Mouse (Mus musculus): ENCODE results near the gene Gm42906. TPM values are rescaled to one million over a fixed set of nuclear protein-coding genes. Genes with fewer than 3 reads are reported as not detected.
A peak's percentile ranks its signal among the peaks of the same experiment; 100 is the strongest.

The Gm42906 gene
- polyA plus RNA-seq, 1 experiment from 2014 or later, result not detected

- Histone ChIP-seq H3K4me3 (ENCODE audit: control insufficient read depth in 1 of 2, insufficient read depth in 1 of 2, low read depth in 1 of 2, low read length in 2 of 2) (no peak overlapping the region), H3K27ac (replicated peaks in 1 of 2; ENCODE audit: control insufficient read depth in 1 of 2, insufficient read depth in 1 of 2, low read depth in 2 of 2, low read length in 2 of 2) (no peak overlapping the region), H3K36me3 (ENCODE audit: control insufficient read depth, insufficient read depth, low read length) (no peaks in the 10 kb centered on the region), H3K4me1 (ENCODE audit: control insufficient read depth in 2 of 2, insufficient read depth in 2 of 2, low read length in 2 of 2) (peaks cover 14 to 18% of the 10 kb centered on the region in 2 experiments), H3K9me3 (ENCODE audit: control insufficient read depth, low read length) (no peaks in the 10 kb centered on the region), H3K27me3 (ENCODE audit: control insufficient read depth, insufficient read depth, low read length) (no peaks in the 10 kb centered on the region), H3K4me2 (ENCODE audit: low read length) (no peak overlapping the region), H3K9ac (ENCODE audit: low read length) (no peak overlapping the region)
- 83% methylated on average over 5 of the region's 5 CpGs for WGBS
- no peak for ATAC-seq (ENCODE audit: insufficient number of reproducible peaks, insufficient read depth, low FRiP score, low read depth)
Measured at GRCm38 (mm10) chr5:151145807-151146206, 282.2 kb downstream of the Gm42906 start.

DNA sequence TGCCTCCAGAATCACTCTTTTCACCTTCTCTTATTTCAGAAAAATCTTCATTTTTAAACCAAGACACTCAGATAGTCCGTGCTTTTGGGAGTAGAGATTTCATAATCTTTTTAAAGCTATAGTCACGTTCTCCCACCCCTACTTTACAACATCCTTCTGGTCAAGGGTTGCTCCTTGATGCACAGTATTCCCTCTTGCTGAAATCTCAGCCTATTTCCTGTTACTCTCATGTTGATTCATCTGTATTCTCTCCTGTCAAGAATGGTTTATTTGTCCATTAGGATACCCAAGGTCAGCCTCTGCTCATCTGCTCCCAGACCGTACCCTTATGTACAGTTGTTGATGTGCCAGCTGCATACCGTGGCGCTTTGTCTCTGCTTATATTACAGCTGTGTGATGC, 284.0 kb downstream of the Gm42906 start:
- H3K27me3 ChIP-seq (ENCODE audit: control insufficient read depth, insufficient read depth, low read length), result no peaks in the 10 kb centered on the region
- H3K36me3 ChIP-seq (ENCODE audit: control insufficient read depth, insufficient read depth, low read length), result no peaks in the 10 kb centered on the region
- H3K27ac ChIP-seq (replicated peaks in 1 of 2; ENCODE audit: control insufficient read depth in 1 of 2, insufficient read depth in 1 of 2, low read depth in 2 of 2, low read length in 2 of 2), result no peak overlapping the region; a peak in 1 of 4 replicates
- WGBS, result 78% methylated on average over 5 of the region's 5 CpGs
- no peaks in the 10 kb centered on the region for H3K9me3 ChIP-seq (ENCODE audit: control insufficient read depth, low read length)
- no peak for ATAC-seq (ENCODE audit: insufficient number of reproducible peaks, insufficient read depth, low FRiP score, low read depth)
- H3K9ac ChIP-seq (ENCODE audit: low read length), result no peak overlapping the region
- peaks cover 14 to 18% of the 10 kb centered on the region in 2 experiments for H3K4me1 ChIP-seq (ENCODE audit: control insufficient read depth in 2 of 2, insufficient read depth in 2 of 2, low read length in 2 of 2)
- no peak overlapping the region for H3K4me3 ChIP-seq (ENCODE audit: control insufficient read depth in 1 of 2, insufficient read depth in 1 of 2, low read depth in 1 of 2, low read length in 2 of 2)
- no peak overlapping the region for H3K4me2 ChIP-seq (ENCODE audit: low read length)

DNA sequence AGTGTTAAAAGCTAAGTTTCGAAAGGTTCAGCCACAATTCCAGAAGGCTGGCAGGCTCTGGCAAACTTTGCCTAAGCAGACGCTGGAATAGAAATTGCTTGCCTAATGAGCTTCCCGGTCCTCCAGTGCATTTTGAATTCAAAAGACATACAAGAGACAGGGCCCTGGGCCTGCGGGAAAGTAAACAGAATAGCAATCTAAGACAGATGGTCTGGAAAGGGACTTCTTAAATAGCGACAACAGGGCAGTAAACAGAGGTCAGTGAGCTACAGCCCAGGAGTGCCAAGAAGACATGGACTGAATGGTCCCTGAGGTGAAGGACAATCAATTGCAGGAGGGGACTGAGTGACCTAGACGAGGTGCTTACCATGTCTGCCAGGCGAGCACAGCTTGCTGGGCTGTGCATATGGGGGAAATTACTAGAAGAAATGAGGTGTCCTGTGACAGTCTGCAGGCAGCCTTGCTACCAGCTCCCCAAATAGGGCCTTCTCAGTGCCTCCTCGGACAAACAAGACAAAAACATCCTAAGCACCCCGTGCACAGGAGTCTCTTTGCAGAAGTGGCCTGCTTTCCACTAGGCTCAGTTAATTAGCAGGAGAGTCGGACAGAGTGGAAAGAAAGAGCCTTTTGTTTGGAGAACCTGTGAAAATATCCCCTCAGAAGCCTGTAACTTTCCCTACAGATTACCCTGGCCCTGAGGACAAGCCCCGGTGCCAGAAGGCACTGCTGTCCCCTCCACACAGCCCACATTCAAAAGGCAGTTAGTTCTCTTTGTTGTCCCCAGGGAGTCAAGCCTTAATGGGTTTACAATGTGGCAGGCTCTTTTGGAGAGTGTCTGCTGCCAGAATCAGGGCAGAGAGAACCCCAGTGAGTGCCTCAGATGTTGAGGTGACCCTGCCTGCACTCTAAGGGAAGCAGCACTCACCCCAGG, 285.0 kb downstream of the Gm42906 start:
- H3K27me3 ChIP-seq (ENCODE audit: control insufficient read depth, insufficient read depth, low read length), result no peaks in the 10 kb centered on the region
- no peak for ATAC-seq (ENCODE audit: insufficient number of reproducible peaks, insufficient read depth, low FRiP score, low read depth)
- peak overlapping the region; percentile 54; the same call in 1 of the 2 replicates for H3K9ac ChIP-seq (ENCODE audit: low read length)
- no peak overlapping the region for H3K4me2 ChIP-seq (ENCODE audit: low read length)
- no peak overlapping the region for H3K4me3 ChIP-seq (ENCODE audit: control insufficient read depth in 1 of 2, insufficient read depth in 1 of 2, low read depth in 1 of 2, low read length in 2 of 2)
- peaks cover 14 to 18% of the 10 kb centered on the region in 2 experiments for H3K4me1 ChIP-seq (ENCODE audit: control insufficient read depth in 2 of 2, insufficient read depth in 2 of 2, low read length in 2 of 2)
- 30% methylated on average over 11 of the region's 11 CpGs for WGBS
- no peaks in the 10 kb centered on the region for H3K36me3 ChIP-seq (ENCODE audit: control insufficient read depth, insufficient read depth, low read length)
- peak overlapping the region; percentile 49 to 74 for H3K27ac ChIP-seq (replicated peaks in 1 of 2; ENCODE audit: control insufficient read depth in 1 of 2, insufficient read depth in 1 of 2, low read depth in 2 of 2, low read length in 2 of 2)
- H3K9me3 ChIP-seq (ENCODE audit: control insufficient read depth, low read length), result no peaks in the 10 kb centered on the region

DNA sequence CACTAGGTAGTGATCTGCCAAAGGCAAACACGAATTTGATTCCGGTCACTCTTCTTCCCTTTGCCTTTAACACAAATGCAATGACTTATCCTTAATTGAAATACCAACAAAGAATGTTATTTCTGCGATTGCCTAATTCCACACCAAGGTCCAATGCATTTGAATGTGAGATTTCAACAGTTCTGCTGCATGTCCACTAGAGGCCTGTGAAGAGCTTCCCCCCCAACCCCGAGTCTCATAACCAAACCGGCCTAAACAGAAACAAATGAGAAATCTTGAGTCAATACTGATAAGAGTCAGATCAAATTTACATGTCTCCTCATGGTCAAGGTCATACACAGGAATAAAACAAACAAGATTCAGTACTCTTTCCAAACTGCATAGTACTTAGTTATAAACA, 285.7 kb downstream of the Gm42906 start:
- Histone ChIP-seq H3K4me3 (ENCODE audit: control insufficient read depth in 1 of 2, insufficient read depth in 1 of 2, low read depth in 1 of 2, low read length in 2 of 2) (no peak overlapping the region), H3K36me3 (ENCODE audit: control insufficient read depth, insufficient read depth, low read length) (no peaks in the 10 kb centered on the region), H3K9ac (ENCODE audit: low read length) (no peak overlapping the region), H3K4me2 (ENCODE audit: low read length) (no peak overlapping the region), H3K27ac (replicated peaks in 1 of 2; ENCODE audit: control insufficient read depth in 1 of 2, insufficient read depth in 1 of 2, low read depth in 2 of 2, low read length in 2 of 2) (peak overlapping the region in 1 of 2 experiments; percentile 49; a peak in 1 of 4 replicates), H3K27me3 (ENCODE audit: control insufficient read depth, insufficient read depth, low read length) (no peaks in the 10 kb centered on the region), H3K4me1 (ENCODE audit: control insufficient read depth in 2 of 2, insufficient read depth in 2 of 2, low read length in 2 of 2) (peaks cover 14 to 18% of the 10 kb centered on the region in 2 experiments), H3K9me3 (ENCODE audit: control insufficient read depth, low read length) (no peaks in the 10 kb centered on the region)
- 32% methylated on average over 5 of the region's 5 CpGs for WGBS
- ATAC-seq (ENCODE audit: insufficient number of reproducible peaks, insufficient read depth, low FRiP score, low read depth), result no peak

DNA sequence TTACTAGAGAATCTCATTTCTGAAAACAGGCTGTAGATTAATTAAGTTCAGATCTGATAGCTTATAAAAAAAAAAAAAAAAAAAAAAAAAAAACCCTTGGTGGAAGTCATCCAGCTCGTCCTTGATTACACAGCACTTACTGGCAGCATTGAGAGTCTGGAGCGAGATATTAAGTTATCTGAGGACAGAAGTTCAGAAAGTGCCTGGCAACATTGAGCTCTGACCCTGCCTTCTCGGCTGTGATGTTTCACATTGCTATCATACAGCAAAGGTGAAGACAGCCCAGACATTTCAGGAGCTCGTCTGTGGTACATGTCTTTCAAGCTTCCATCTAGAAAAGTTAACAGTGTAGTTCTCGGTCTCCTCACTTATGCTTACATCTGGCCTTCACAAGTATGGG, 290.1 kb downstream of the Gm42906 start:
- H3K4me1 ChIP-seq (ENCODE audit: control insufficient read depth in 2 of 2, insufficient read depth in 2 of 2, low read length in 2 of 2), result peaks cover 16 to 34% of the 10 kb centered on the region in 2 experiments
- ATAC-seq (ENCODE audit: insufficient number of reproducible peaks, insufficient read depth, low FRiP score, low read depth), result no peak
- no peak overlapping the region for H3K4me3 ChIP-seq (ENCODE audit: control insufficient read depth in 1 of 2, insufficient read depth in 1 of 2, low read depth in 1 of 2, low read length in 2 of 2)
- no peak overlapping the region for H3K4me2 ChIP-seq (ENCODE audit: low read length)
- H3K27ac ChIP-seq (replicated peaks in 1 of 2; ENCODE audit: control insufficient read depth in 1 of 2, insufficient read depth in 1 of 2, low read depth in 2 of 2, low read length in 2 of 2), result peak overlapping the region in 1 of 2 experiments; percentile 41; a peak in 1 of 4 replicates
- no peaks in the 10 kb centered on the region for H3K27me3 ChIP-seq (ENCODE audit: control insufficient read depth, insufficient read depth, low read length)
- WGBS, result 13% methylated on average over 5 of the region's 5 CpGs
- H3K9ac ChIP-seq (ENCODE audit: low read length), result no peak overlapping the region
- H3K36me3 ChIP-seq (ENCODE audit: control insufficient read depth, insufficient read depth, low read length), result no peaks in the 10 kb centered on the region
- no peaks in the 10 kb centered on the region for H3K9me3 ChIP-seq (ENCODE audit: control insufficient read depth, low read length)

GRCm38 (mm10) chr5:151137311-151137710, 290.7 kb downstream of the Gm42906 start:
- Histone ChIP-seq H3K4me1 (ENCODE audit: control insufficient read depth in 2 of 2, insufficient read depth in 2 of 2, low read length in 2 of 2) (peaks cover 11 to 28% of the 10 kb centered on the region in 2 experiments), H3K9ac (ENCODE audit: low read length) (no peak overlapping the region), H3K27me3 (ENCODE audit: control insufficient read depth, insufficient read depth, low read length) (no peaks in the 10 kb centered on the region), H3K36me3 (ENCODE audit: control insufficient read depth, insufficient read depth, low read length) (no peaks in the 10 kb centered on the region), H3K4me2 (ENCODE audit: low read length) (no peak overlapping the region), H3K27ac (replicated peaks in 1 of 2; ENCODE audit: control insufficient read depth in 1 of 2, insufficient read depth in 1 of 2, low read depth in 2 of 2, low read length in 2 of 2) (no peak overlapping the region), H3K4me3 (ENCODE audit: control insufficient read depth in 1 of 2, insufficient read depth in 1 of 2, low read depth in 1 of 2, low read length in 2 of 2) (no peak overlapping the region), H3K9me3 (ENCODE audit: control insufficient read depth, low read length) (no peaks in the 10 kb centered on the region)
- ATAC-seq (ENCODE audit: insufficient number of reproducible peaks, insufficient read depth, low FRiP score, low read depth), result no peak
- 74% methylated on average over 4 of the region's 4 CpGs for WGBS

- peak overlapping the region; percentile 8; the same call in 1 of the 2 replicates for H3K4me2 ChIP-seq (ENCODE audit: low read length)
- no peaks in the 10 kb centered on the region for H3K9me3 ChIP-seq (ENCODE audit: control insufficient read depth, low read length)
- no peaks in the 10 kb centered on the region for H3K36me3 ChIP-seq (ENCODE audit: control insufficient read depth, insufficient read depth, low read length)
- 19% methylated on average over 6 of the region's 6 CpGs for WGBS
- no peak overlapping the region for H3K9ac ChIP-seq (ENCODE audit: low read length)
- H3K4me1 ChIP-seq (ENCODE audit: control insufficient read depth in 2 of 2, insufficient read depth in 2 of 2, low read length in 2 of 2), result peaks cover 9 to 27% of the 10 kb centered on the region in 2 experiments
- H3K4me3 ChIP-seq (ENCODE audit: control insufficient read depth in 1 of 2, insufficient read depth in 1 of 2, low read depth in 1 of 2, low read length in 2 of 2), result no peak overlapping the region
- no peaks in the 10 kb centered on the region for H3K27me3 ChIP-seq (ENCODE audit: control insufficient read depth, insufficient read depth, low read length)
- no peak for ATAC-seq (ENCODE audit: insufficient number of reproducible peaks, insufficient read depth, low FRiP score, low read depth)
- H3K27ac ChIP-seq (replicated peaks in 1 of 2; ENCODE audit: control insufficient read depth in 1 of 2, insufficient read depth in 1 of 2, low read depth in 2 of 2, low read length in 2 of 2), result peak overlapping the region in 1 of 2 experiments; percentile 21; a peak in 1 of 4 replicates
Measured at GRCm38 (mm10) chr5:151135965-151136364, 292.0 kb downstream of the Gm42906 start.
